Mouse (Mus musculus) heart, adult 2 months (tissue): ENCODE measurements around the gene Hdac1. TPM values are rescaled to one million over a fixed set of nuclear protein-coding genes. Genes with fewer than 3 reads are reported as not detected.
"Not testable (repeated sequence)": the region's sequence is repeated elsewhere in the genome, so short reads cannot be mapped to it uniquely, and the experiment has no call there.

Source experiments
- DNase-seq, 2 experiments: peaks; one replicate each; pipeline ENCODE4 v3.0.0; 2021
- H3K27ac ChIP-seq: fragments of 200-600 bp; 2 replicates; pipeline ENCODE4 v1.8.1; 2022
- H3K27me3 ChIP-seq: fragments of 200-500 bp; 2 replicates; pipeline ENCODE4 v1.6.1; 2012; ENCODE audit warnings: mild to moderate bottlenecking, low read length, inconsistent platforms, mixed read lengths; ENCODE audit not compliant: control insufficient read depth, insufficient read depth
- H3K36me3 ChIP-seq: fragments of 200-500 bp; 2 replicates; pipeline ENCODE4 v1.6.1; 2012; ENCODE audit warnings: low read length, inconsistent platforms; ENCODE audit not compliant: control insufficient read depth, insufficient read depth
- H3K4me1 ChIP-seq: fragments of 200-500 bp; 2 replicates; pipeline ENCODE4 v1.6.1; 2011; ENCODE audit warnings: low read length; ENCODE audit not compliant: control insufficient read depth, insufficient read depth
- H3K4me3 ChIP-seq: fragments of 200-600 bp; 2 replicates; pipeline ENCODE4 v1.8.1; 2022
- H3K79me2 ChIP-seq: fragments of 200-500 bp; replicated peaks from 2 replicates; pipeline ENCODE4 v1.6.1; 2012; ENCODE audit warnings: mild to moderate bottlenecking, inconsistent platforms, low read length, moderate library complexity, mixed read lengths; ENCODE audit not compliant: control insufficient read depth, insufficient read depth
- H3K9ac ChIP-seq: fragments of 200-500 bp; 2 replicates; pipeline ENCODE4 v1.6.1; 2012; ENCODE audit warnings: low read depth, mild to moderate bottlenecking, control low read depth, inconsistent platforms, low read length, mixed read lengths
- CTCF ChIP-seq: fragments of 200-600 bp; IDR thresholded peaks from 2 replicates; pipeline ENCODE4 v1.8.1; 2022; ENCODE audit warnings: antibody characterized with exemption, mild to moderate bottlenecking, moderate library complexity
- EP300 ChIP-seq: fragments of 200-500 bp; IDR thresholded peaks from 2 replicates; pipeline ENCODE4 v1.6.1; 2011; ENCODE audit warnings: low read depth, low read length, control low read depth; ENCODE audit not compliant: insufficient read depth
- POLR2A ChIP-seq: fragments of 200-500 bp; IDR thresholded peaks from 2 replicates; pipeline ENCODE4 v1.6.1; 2011; ENCODE audit warnings: mild to moderate bottlenecking, low read depth, low read length, control low read depth; ENCODE audit not compliant: insufficient read depth
- WGBS: fragments of 180-500 bp; shearing (Covaris S2); methylation state at CpG from one replicate; pipeline ENCODE4 v1.1.7; 2018; 5-methylcytosine and 5-hydroxymethylcytosine counted together
- intact Hi-C: fragments of 180-260 bp; cut with DNase I; formaldehyde crosslinking; loops from one replicate; pipeline ENCODE4 v1.15.1; 2025
- polyA plus RNA-seq: library from polyadenylated mRNA; depleted of rRNA; stranded (reverse); fragments of >200 nt; gene quantifications from 2 replicates; pipeline ENCODE4 v1.2.3, GENCODE M21; 2012
- total RNA-seq, 2 experiments: library from RNA; stranded (reverse); gene quantifications; 2 replicates each; pipeline ENCODE4 v1.2.3; 2021

Hdac1 gene
- total and polyA plus RNA-seq, 3 experiments: 15.7 to 17.9 (median 16.1) TPM

- 95% methylated on average over 4 of the region's 4 CpGs for WGBS
Observed at GRCm38 (mm10) chr4:129544106-129544505, 1.6 kb upstream of the Hdac1 start.

GRCm38 (mm10) chr4:129541868-129542591, 483 bp downstream of the Hdac1 start:
- Histone ChIP-seq H3K4me3 (peak overlapping the region; percentile 72), H3K27ac (peak overlapping the region; percentile 86), H3K36me3 (no peaks in the 10 kb centered on the region), H3K4me1 (peaks cover 6% of the 10 kb centered on the region), H3K79me2 (no peaks in the 10 kb centered on the region), H3K9ac (peak overlapping the region; percentile 85), H3K27me3 (no peaks in the 10 kb centered on the region)
- peak; percentile 15 to 41 for DNase-seq
- intact Hi-C loops: loop anchor here (2.0 kb wide), 2 partner anchors 15 to 59 kb away; partner anchors contain the start of genes Eif3i and Tmem234
- TF ChIP-seq CTCF: no peak
- TF ChIP-seq POLR2A: peak; percentile 34
- WGBS: 2% methylated on average over 30 of the region's 30 CpGs

More at GRCm38 (mm10) chr4:129544106-129544505, 1.6 kb upstream of the Hdac1 start:
- Histone ChIP-seq H3K27me3 (no peaks in the 10 kb centered on the region), H3K79me2 (no peaks in the 10 kb centered on the region), H3K27ac (no peak overlapping the region), H3K36me3 (no peaks in the 10 kb centered on the region), H3K4me1 (peaks cover 6% of the 10 kb centered on the region), H3K4me3 (no peak overlapping the region), H3K9ac (no peak overlapping the region)
- TF ChIP-seq EP300 (no peak), POLR2A (no peak), CTCF (no peak)
- no peak for DNase-seq
- intact Hi-C loops: no loop called here

GRCm38 (mm10) chr4:129540012-129540411, 2.5 kb downstream of the Hdac1 start:
- Histone ChIP-seq H3K4me1 (peaks cover 6% of the 10 kb centered on the region), H3K79me2 (0 out of 2 replicates have a peak, but pooled peaks cover 2% of the 10 kb centered on the region), H3K4me3 (no peak overlapping the region), H3K36me3 (no peaks in the 10 kb centered on the region), H3K27me3 (no peaks in the 10 kb centered on the region), H3K9ac (no peak overlapping the region), H3K27ac (no peak overlapping the region)
- 66% methylated on average over 6 of the region's 6 CpGs for WGBS
- peak; percentile 42 for TF ChIP-seq CTCF
- no peak for TF ChIP-seq EP300
- TF ChIP-seq POLR2A: no peak
- intact Hi-C loops: no loop called here
- DNase-seq: peak; percentile 6 to 24

GRCm38 (mm10) chr4:129528901-129529300, 13.6 kb downstream of the Hdac1 start:
- DNase-seq, H3K79me2 ChIP-seq, intact Hi-C loops, H3K4me3 ChIP-seq, H3K36me3 ChIP-seq, H3K9ac ChIP-seq, H3K27ac ChIP-seq, H3K27me3 ChIP-seq, H3K4me1 ChIP-seq: not testable (repeated sequence)
- WGBS: 90% methylated on average over 6 of the region's 6 CpGs

- Histone ChIP-seq H3K27me3 (no peaks in the 10 kb centered on the region), H3K4me1 (peaks cover 1% of the 10 kb centered on the region; the same call in 1 of the 2 replicates), H3K9ac (no peak overlapping the region), H3K36me3 (peaks cover 2% of the 10 kb centered on the region; the same call in 1 of the 2 replicates), H3K79me2 (no peaks in the 10 kb centered on the region), H3K27ac (no peak overlapping the region), H3K4me3 (no peak overlapping the region)
- 58% methylated on average over 3 of the region's 3 CpGs for WGBS
- no peak for TF ChIP-seq EP300
- TF ChIP-seq POLR2A: no peak
- no peak for TF ChIP-seq CTCF
- DNase-seq: no peak
- intact Hi-C loops: no loop called here
Observed at GRCm38 (mm10) chr4:129525889-129526288, 16.6 kb downstream of the Hdac1 start.

- intact Hi-C loops: no loop called here
- Histone ChIP-seq H3K9ac (no peak overlapping the region), H3K4me3 (no peak overlapping the region), H3K36me3 (peaks cover 2% of the 10 kb centered on the region; the same call in 1 of the 2 replicates), H3K79me2 (no peaks in the 10 kb centered on the region), H3K27ac (no peak overlapping the region), H3K27me3 (no peaks in the 10 kb centered on the region), H3K4me1 (peaks cover 1% of the 10 kb centered on the region; the same call in 1 of the 2 replicates)
- DNase-seq: no peak
- TF ChIP-seq EP300: no peak
- TF ChIP-seq POLR2A: no peak
- TF ChIP-seq CTCF: no peak
- WGBS: 59% methylated on average over 5 of the region's 5 CpGs
Observed at GRCm38 (mm10) chr4:129525338-129525737, 17.2 kb downstream of the Hdac1 start.
